ENCODE assay signal across 8 mouse cellular contexts in genomic region chr10:108161261-108162256, GRCm38 (mm10). TPM values are rescaled to one million over a fixed set of nuclear protein-coding genes. Genes with fewer than 3 reads are reported as not detected.
A peak's percentile ranks its signal among the peaks of the same experiment; 100 is the strongest.
DNase-seq lines count a peak whose midpoint lies in the region; ATAC-seq lines count a peak whose summit lies in the region.

Gene Ppp1r12a, plus strand, starts transcription at chr10:108162193.

- H3K27me3 ChIP-seq in heart, embryonic 13.5 days (replicated peaks): no peaks in the 10 kb centered on the region
- no peaks in the 10 kb centered on the region for H3K27me3 ChIP-seq in liver, embryonic 13.5 days
- H3K27me3 ChIP-seq in stomach, embryonic 16.5 days (ENCODE audit: control insufficient read depth, insufficient read depth, low read length): no peaks in the 10 kb centered on the region

- H3K9ac ChIP-seq in heart, embryonic 13.5 days: peak within 1 kb of the TSS; percentile 100
- peak within 1 kb of the TSS; percentile 100 for H3K9ac ChIP-seq in liver, embryonic 13.5 days
- peak within 1 kb of the TSS; percentile 100 for H3K9ac ChIP-seq in stomach, embryonic 16.5 days (ENCODE audit: low read length)

- H3K36me3 ChIP-seq in heart, embryonic 13.5 days: no peaks in the 10 kb centered on the region
- H3K36me3 ChIP-seq in liver, embryonic 13.5 days: 0 out of 2 replicates have a peak, but pooled peaks cover 4% of the 10 kb centered on the region
- no peaks in the 10 kb centered on the region for H3K36me3 ChIP-seq in stomach, embryonic 16.5 days (ENCODE audit: control insufficient read depth, insufficient read depth, low read length)

- peak; percentile 92 for ATAC-seq in erythroid progenitor cell, adult 5-6 weeks (replicated peaks; ENCODE audit: low FRiP score, poor library complexity, severe bottlenecking)
- peak; percentile 90 for ATAC-seq in heart, embryonic 13.5 days (ENCODE audit: extremely low read depth, insufficient number of reproducible peaks, low FRiP score, low TSS enrichment)
- ATAC-seq in liver, embryonic 13.5 days (ENCODE audit: low read depth): peak; percentile 94
- peak; percentile 96 for ATAC-seq in stomach, embryonic 16.5 days (ENCODE audit: insufficient read depth, low FRiP score)

- H3K4me3 ChIP-seq in heart, embryonic 13.5 days: peak within 1 kb of the TSS; percentile 95
- peak within 1 kb of the TSS; percentile 99 for H3K4me3 ChIP-seq in liver, embryonic 13.5 days (replicated peaks)
- peak within 1 kb of the TSS; percentile 100 for H3K4me3 ChIP-seq in stomach, embryonic 16.5 days (replicated peaks; ENCODE audit: low read length)

- under 1% methylated on average over 72 of the region's 89 CpGs for whole genome bisulfite sequencing in heart, embryonic 13.5 days
- under 1% methylated on average over 78 of the region's 89 CpGs for WGBS in liver, embryonic 13.5 days (ENCODE audit: insufficient replicate concordance)
- under 1% methylated on average over 80 of the region's 89 CpGs for WGBS in stomach, embryonic 16.5 days

- no peaks in the 10 kb centered on the region for H3K9me3 ChIP-seq in heart, embryonic 13.5 days
- no peaks in the 10 kb centered on the region for H3K9me3 ChIP-seq in liver, embryonic 13.5 days (replicated peaks)
- H3K9me3 ChIP-seq in stomach, embryonic 16.5 days (replicated peaks; ENCODE audit: control insufficient read depth, low read length): no peaks in the 10 kb centered on the region

- H3K4me2 ChIP-seq in heart, embryonic 13.5 days: peak within 1 kb of the TSS; percentile 70
- H3K4me2 ChIP-seq in liver, embryonic 13.5 days: peak within 1 kb of the TSS; percentile 84
- peak within 1 kb of the TSS; percentile 80 for H3K4me2 ChIP-seq in stomach, embryonic 16.5 days (ENCODE audit: low read depth, low read length)

- H3K27ac ChIP-seq in heart, embryonic 13.5 days (replicated peaks): peak within 1 kb of the TSS; percentile 100
- peak within 1 kb of the TSS; percentile 93 for H3K27ac ChIP-seq in liver, embryonic 13.5 days
- H3K27ac ChIP-seq in stomach, embryonic 16.5 days (ENCODE audit: low read length): peak within 1 kb of the TSS; percentile 99

- peak; percentile 95 for DNase-seq in CD4-positive helper T cell, adult 2 months (ENCODE audit: low read depth, low spot score)
- peak; percentile 87 for DNase-seq in brain, embryonic 18.5 days (ENCODE audit: low read depth, low spot score)
- DNase-seq in kidney, postnatal 14 days: peak; percentile 98
- DNase-seq in liver, embryonic 13.5 days: peak; percentile 90
- peak; percentile 93 for DNase-seq in neural tube, embryonic 10.5 days (ENCODE audit: extremely low spot score, low spot score)

- peaks cover 29% of the 10 kb centered on the region for H3K4me1 ChIP-seq in heart, embryonic 13.5 days
- peaks cover 31% of the 10 kb centered on the region for H3K4me1 ChIP-seq in liver, embryonic 13.5 days (replicated peaks)
- H3K4me1 ChIP-seq in stomach, embryonic 16.5 days (ENCODE audit: control insufficient read depth, insufficient read depth, low read length): peaks cover 16% of the 10 kb centered on the region

RNA-seq across cellular contexts. Expression of gene Ppp1r12a, which starts in this region (rescaled TPM):
- 70.0 and 106 TPM in 2 replicates for total RNA-seq in erythroid progenitor cell, adult 5-6 weeks (2015; ENCODE audit: low replicate concordance)
- total RNA-seq in erythroid progenitor cell, adult 5-6 weeks (2017; ENCODE audit: low replicate concordance): 157 and 169 TPM in 2 replicates
- 88.1 and 100.0 TPM in 2 replicates for polyA plus RNA-seq in heart, embryonic 13.5 days (2015; fragmentation: Nextera tagmentation; extraction: Ambion mirVana)
- 39.6 and 40.5 TPM in 2 replicates for polyA plus RNA-seq in liver, embryonic 13.5 days (2015; fragmentation: Nextera tagmentation; extraction: Ambion mirVana)
- 104 and 117 TPM in 2 replicates for polyA plus RNA-seq in stomach, embryonic 16.5 days (2015; fragmentation: Nextera tagmentation; extraction: Ambion mirVana)

Comparison
In these comparisons a context has a peak if more than half of its experiments do, and no peak if none do; other contexts are left out.
1. Peak in every context shown above with its lines: DNase-seq, ATAC-seq, H3K4me3 ChIP-seq and H3K27ac ChIP-seq.